Mouse (Mus musculus) olfactory bulb, adult 2 months (tissue): Measurements from ENCODE around the gene Pde3b.

ENCODE experiments used
- CTCF ChIP-seq: fragments of 200-500 bp; IDR thresholded peaks from 2 replicates; pipeline ENCODE4 v1.5.1; 2012; ENCODE audit warnings: low read depth, mild to moderate bottlenecking, low read length, moderate library complexity; ENCODE audit not compliant: insufficient read depth
- POLR2A ChIP-seq: fragments of 200-500 bp; IDR thresholded peaks from 2 replicates; pipeline ENCODE4 v1.6.1; 2012; ENCODE audit warnings: mild to moderate bottlenecking, low read depth, low read length, moderate library complexity; ENCODE audit not compliant: insufficient read depth

DNA sequence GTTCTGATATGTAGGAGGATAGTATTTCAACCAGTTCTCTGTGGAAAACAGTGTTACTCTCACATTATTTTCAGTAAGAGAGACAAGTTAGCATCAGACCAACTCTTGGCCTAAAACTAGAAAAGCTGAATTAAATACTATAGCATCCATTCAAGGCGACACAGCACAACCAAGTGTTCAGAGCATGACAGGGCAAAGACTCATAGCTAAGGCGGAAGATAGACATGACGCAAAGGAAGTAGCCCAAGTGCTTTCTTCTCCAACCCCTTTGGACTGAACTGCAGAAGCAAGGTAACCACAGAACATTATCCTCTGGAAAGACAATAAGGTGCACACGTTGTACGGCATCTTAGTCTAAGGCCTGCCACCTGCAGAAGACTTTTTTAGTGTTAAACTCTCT, 79.0 kb downstream of the Pde3b start:
- no peak for TF ChIP-seq POLR2A
- TF ChIP-seq CTCF, result no peak
